Mouse (Mus musculus) liver, embryonic 13.5 days (tissue): ENCODE results near the gene Tango2. TPM values are rescaled to one million over a fixed set of nuclear protein-coding genes. Genes with fewer than 3 reads are reported as not detected.

ENCODE experiments used
- microRNA counts: library from miRNA; unstranded; fragments of <30 nt; microRNA quantifications from one replicate; lab custom pipeline; 2016
- microRNA-seq: library from miRNA; unstranded; fragments of <30 nt; microRNA quantifications from one replicate; pipeline ENCODE4, GENCODE M21; 2016
- polyA plus RNA-seq: library from polyadenylated mRNA; unstranded; fragments of >200 nt; fragmentation: Nextera tagmentation; extraction: Ambion mirVana; gene quantifications from 2 replicates; pipeline ENCODE4 v1.2.1, GENCODE M21; 2015

Gene Tango2
- polyA plus RNA-seq, 1 experiment from 2014 or later = 69.6 TPM

MicroRNAs within 50 kb of the gene (microRNA counts, 519-probe panel; counts per million panel counts)
- microRNA mmu-miR-1306 (lab: Ali Mortazavi, UCI) (114 counts per million), microRNA mmu-miR-185 (lab: Ali Mortazavi, UCI) (4,381 counts per million, percentile 40 among the panel's probes with 10 or more counts)

Small RNA genes within 50 kb of the gene (microRNA-seq; reads per million reads assigned to microRNA genes)
- not detected for gene Gm24572
- gene Gm26219 = not detected
- 295 reads per million, percentile 64 among the genes with 10 or more reads in this experiment for gene Mir1306
- 2,516 reads per million, percentile 83 among the genes with 10 or more reads in this experiment for gene Mir185

Other genes starting within 250 kb of the Tango2 start
- gene Rtn4r, start 220.5 kb downstream of the Tango2 start, polyA plus RNA-seq = 0.33 and 0.56 TPM in 2 replicates
- not detected in 2 replicates for gene Ccdc188, start 130.2 kb downstream of the Tango2 start, polyA plus RNA-seq
- 1.7 and 2.3 TPM in 2 replicates for gene Zdhhc8, start 113.0 kb downstream of the Tango2 start, polyA plus RNA-seq
- 74.8 and 74.9 TPM in 2 replicates for gene Trmt2a, start 99.4 kb downstream of the Tango2 start, polyA plus RNA-seq
- gene Ranbp1, start 99.4 kb downstream of the Tango2 start, polyA plus RNA-seq = 491 and 563 TPM in 2 replicates
- gene Gm49776, start 89.8 kb downstream of the Tango2 start, polyA plus RNA-seq = 1.3 and 2.4 TPM in 2 replicates
- 13.4 and 13.8 TPM in 2 replicates for gene Dgcr8, start 58.9 kb downstream of the Tango2 start, polyA plus RNA-seq
- 7.6 and 7.9 TPM in 2 replicates for gene Arvcf, start 79 bp upstream of the Tango2 start, polyA plus RNA-seq
- gene Txnrd2, start 78.3 kb upstream of the Tango2 start, polyA plus RNA-seq = 105 and 112 TPM in 2 replicates
- gene Comt, start 78.7 kb upstream of the Tango2 start, polyA plus RNA-seq = 109 and 110 TPM in 2 replicates
- 14.0 and 14.9 TPM in 2 replicates for gene Gnb1l, start 150.6 kb upstream of the Tango2 start, polyA plus RNA-seq
- 1.4 and 1.9 TPM in 2 replicates for gene Rtl10, start 150.8 kb upstream of the Tango2 start, polyA plus RNA-seq
- gene Tbx1, start 242.6 kb upstream of the Tango2 start, polyA plus RNA-seq = 0.05 TPM in 1 of 2 replicates, not detected in the other